Mouse (Mus musculus) spleen, adult 12 weeks (tissue): ENCODE measurements around the gene Fto.

Experiments
- DNase-seq: peaks from one replicate; pipeline ENCODE4 v3.0.0; 2022; ENCODE audit warnings: low spot score

Gene Fto

DNA sequence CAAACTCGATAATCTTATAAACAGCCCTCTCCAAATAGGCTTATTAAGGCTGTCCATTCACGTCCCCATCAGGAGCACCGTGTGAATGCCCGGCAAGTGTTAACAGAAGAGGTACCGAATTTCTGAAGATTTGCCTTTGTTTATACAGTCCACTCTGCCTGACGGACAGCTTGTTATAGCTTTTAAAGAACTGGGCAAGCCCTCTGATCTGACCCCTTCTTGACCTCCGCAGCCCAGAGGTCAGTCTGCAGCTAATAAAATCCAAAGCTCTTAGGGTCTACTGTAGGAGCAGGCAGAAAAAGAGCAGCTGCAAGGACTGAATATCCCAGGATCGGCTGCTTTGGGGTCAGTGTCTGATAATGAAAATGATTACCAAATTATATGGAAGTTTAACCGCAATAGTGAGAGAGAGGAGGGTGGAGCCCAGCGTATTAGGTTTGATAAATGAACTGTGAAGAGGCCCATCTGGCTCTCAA lies 212.1 kb downstream of the Fto start:
- DNase-seq = no peak

DNA sequence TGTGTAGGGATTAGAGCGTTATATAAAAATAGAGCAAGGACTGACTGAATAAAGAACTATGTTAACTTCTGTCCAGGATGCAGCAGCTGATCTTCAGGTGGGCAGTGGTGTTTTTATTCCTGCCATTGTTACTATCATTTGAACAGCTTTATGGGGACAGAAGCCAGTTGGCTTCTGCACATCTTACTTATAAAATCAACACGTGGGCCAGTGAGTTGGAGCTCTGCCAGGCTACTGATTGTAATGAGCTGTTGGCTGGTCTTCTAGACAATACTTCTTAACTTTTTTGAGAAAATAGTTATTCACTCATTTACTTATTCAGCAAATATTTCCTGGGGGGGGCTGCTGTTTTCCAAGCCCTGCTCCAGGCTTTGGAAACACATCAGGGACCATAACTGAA lies 215.6 kb downstream of the Fto start:
- no peak for DNase-seq

DNA sequence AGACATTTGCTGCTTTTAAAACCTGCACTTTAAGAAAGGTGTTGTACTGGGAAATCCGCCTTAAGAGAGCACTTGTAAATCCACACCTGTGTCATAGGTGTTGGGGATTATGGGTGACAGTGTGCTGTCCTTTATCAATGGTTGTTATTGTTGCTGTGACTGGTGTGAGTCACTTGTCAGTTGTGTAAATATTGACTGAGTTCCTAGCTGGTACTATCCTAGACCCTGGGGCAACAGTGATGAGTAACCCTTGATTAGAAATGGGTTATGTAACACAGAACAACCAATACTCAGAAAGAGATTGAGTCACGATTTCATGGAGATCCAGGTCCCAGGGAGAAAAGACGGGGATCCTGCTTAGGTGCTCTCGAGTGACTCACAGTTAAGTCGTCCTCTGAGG lies 216.4 kb downstream of the Fto start:
- DNase-seq = no peak

DNA sequence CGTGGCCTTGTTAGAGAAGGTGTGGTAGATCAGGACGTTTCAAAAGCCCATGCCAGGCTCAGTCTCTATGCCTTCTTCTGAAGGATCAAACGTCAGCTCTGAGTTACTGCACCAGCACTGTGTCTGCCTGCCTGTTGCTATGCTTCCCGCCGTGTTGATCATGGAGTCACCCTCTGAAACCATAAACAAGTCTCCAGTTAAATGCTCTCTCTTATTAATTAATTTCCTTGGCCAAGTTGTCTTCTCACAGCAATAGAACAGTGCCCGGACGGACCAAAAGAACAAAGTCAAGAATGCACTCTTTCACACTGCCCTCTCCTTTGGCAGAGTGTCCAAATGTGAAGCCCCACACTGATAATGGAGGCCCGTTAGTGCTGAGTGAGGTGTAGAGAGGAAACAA lies 217.3 kb downstream of the Fto start:
- DNase-seq = no peak

DNA sequence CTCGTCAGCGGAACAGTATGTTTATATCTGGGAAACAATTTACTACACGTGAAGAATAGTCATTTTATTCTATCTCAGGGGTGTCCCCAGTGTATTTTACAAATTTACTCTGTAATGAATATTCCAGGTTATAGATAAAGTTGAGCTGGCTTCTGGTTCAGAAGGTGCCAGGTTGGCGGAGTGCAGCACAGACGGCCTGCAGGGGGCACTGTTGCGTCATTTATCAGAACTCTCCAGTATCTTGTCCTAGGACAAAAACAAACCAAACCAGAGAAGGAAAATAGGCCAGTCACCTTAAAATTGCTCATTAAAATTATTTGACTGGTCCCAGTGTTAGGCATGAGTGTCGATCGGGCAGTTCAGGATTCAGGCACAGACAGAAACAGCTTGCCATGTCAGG lies 218.6 kb downstream of the Fto start:
- DNase-seq = peak; percentile 19

DNA sequence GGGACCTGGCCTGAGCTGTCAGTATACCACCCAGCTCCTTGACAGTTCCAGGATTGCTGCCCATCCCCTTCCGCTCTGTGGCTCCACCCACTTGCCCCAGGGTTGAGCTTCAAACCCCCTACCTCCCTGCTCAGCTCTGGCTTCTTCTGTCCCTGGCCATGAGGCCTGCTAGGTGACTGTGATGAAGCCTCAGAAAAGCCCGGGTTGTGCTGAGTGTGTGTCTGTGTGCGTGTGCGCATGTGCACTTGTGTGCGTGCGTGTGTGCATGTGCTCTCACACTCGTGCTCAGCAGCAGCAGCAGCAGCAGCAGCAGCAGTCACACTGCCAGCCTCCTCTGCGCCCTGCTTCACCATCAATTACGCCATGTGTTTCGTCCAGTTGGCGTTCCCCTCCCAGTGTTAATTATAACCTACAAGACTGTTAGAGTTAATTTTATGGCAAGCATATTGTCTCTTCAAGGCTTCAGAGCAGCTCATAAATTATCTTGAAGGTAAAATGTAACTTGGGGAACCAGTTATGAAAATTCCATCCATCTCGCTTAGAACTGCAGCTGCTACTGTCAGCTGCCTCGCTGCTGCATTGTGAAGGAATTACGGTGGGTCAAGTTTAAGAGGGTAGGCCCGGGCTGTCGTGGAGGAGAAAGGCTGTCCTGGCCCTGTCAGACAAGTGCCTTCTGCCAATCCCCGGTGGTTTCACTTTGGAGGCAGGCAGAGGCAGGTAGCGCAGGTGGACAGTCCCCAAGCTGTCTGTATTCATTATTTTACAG lies 219.5 kb downstream of the Fto start:
- DNase-seq = no peak

DNA sequence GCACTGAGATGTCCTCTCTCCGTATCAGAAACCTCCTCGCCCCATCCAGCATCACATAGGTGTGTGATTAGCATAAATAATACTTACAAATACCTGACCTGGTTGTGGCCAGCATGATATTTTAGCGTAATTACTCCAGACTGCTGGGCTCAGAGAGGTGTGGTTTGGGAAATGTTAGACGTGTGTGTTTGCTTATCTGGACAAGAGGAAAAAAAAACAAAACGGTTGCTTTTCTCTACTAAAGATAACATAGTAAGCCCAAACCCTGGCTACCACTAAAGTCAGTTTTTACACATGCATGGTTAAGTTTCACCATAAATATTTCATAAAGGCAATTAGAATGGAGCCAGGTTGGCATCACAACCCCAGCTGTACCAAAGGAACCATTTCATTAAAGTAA lies 221.4 kb downstream of the Fto start:
- no peak for DNase-seq

DNA sequence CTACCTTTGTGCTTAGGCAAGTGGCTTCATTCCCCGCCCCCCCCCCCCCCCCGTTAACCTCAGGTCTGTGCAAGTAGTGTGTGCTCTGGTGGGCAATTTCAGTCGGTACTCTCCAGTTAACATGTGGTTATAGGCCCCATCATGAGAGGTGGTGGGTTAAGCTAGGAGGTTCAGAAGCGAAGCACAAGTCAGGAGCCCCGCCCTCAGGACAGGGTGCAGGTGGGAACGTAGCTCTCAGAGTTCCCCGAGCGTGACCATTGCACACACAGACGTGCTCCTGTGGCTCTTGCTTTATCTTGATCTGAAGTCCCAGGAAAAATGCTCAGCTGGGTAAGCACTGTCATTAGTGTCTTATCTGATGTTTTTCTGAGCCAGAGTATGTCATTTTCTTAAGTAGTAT lies 224.8 kb downstream of the Fto start:
- no peak for DNase-seq

DNA sequence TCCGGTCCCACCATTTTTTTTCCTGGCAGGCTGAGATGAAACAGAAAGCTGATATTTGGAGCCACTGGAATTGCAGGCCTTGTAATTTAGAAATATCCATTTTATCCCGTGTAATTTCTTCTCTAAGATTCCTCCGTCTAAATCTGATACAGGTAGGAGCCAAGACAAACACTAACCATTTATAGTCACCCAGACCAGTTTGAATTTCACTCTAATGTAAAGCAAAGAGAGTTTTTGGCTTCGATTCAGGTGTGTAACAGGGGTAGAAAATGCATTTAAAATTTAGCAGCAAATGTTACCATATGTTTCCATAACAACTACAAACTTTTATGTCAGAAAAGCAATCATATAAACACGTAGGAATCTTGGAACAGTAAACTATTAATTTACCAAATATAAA lies 225.6 kb downstream of the Fto start:
- DNase-seq = no peak

DNA sequence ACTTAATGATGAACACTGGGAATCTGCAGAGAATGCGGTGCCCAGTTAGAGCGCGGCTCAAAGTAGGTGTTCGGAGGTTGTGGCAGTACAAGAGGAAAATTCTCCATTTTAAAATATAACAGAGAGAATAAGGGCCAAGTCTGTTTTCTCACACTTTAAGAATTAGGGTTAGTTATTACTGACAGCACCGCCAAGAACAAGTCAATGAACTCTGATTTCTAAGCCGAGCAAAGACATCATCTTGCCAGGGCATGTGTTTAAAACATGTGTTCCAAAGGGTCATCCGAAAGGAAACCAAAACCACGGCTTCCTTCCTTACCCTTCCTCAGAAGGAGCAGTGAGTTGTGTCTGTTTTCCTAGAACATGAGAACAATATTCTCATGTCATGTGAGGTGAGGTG lies 226.3 kb downstream of the Fto start:
- no peak for DNase-seq

DNA sequence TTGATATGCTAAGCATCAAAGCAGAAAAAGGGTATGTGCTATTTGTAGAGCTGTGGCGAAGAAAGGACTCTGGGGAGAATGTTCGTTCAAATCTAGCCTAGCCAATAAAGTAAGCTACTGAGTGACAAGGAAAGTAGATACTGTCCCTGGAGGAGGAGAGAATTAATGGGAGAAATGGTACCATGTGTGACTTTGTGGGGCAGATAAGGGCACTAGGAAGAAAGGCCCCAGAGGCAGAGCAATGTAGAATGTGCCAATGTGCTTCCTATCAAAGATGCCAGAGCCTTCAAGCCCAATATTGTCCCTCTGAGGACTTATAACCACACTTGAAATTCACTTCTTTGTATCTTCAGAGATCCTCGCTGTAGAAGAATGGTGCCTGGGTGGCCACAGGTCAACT lies 227.9 kb downstream of the Fto start:
- DNase-seq = no peak

DNA sequence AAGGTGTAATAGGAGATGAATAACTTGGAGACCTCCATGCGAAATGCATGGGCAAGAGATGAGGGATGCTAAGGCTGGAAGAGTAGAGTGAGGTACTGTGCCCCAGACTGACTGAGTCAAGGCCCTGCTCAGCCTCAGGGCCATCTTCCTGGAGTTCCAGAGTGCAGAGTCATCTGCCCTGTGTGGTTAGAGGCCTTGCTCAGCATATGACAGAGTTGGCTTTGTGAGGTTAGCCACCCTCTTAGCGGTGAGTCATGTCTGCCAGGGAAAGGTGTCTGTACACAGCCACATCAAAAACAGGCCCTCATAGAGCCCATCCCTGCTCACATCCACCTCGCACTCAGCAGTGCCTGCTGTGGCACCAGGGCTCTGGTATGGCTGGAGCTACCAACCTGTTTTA lies 232.2 kb downstream of the Fto start:
- no peak for DNase-seq

DNA sequence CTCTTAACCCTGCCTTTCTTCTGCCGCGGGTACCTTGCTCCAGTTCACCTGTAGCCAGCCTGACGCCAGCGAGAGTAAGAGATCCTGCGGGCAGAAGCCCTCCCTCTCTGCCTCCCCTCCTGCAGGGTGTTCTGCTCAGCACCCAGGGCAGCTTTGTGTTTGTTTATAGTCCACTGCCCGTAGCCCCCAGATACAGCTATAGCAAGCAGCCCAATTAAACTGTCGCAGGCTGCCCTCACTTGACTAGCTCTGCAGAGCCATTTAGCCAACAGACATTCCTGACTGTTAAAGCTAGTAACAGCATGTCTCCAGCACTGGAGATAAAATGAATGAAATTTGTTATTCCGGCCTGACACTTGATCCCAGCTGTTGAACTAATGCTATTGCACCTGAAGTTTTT lies 233.3 kb downstream of the Fto start:
- DNase-seq = no peak

DNA sequence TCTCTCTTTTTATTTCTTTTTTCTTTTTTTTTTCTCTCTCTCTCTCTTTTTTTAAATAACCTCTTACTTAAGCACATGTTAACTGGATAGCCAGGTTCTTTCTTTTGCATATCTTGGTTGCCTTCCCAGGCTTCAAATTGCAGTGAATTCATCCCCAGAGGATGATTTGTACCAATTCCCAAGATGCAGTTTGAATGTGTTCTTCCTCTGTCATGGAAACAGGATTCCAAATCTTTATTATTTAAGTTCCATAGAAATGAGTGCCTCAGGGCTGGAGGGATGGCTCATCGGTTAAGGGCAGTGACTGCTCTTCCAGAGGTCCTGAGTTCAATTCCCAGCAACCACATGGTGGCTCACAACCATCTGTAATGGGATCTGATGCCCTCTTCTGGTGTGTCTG lies 236.8 kb downstream of the Fto start:
- DNase-seq = no peak

DNA sequence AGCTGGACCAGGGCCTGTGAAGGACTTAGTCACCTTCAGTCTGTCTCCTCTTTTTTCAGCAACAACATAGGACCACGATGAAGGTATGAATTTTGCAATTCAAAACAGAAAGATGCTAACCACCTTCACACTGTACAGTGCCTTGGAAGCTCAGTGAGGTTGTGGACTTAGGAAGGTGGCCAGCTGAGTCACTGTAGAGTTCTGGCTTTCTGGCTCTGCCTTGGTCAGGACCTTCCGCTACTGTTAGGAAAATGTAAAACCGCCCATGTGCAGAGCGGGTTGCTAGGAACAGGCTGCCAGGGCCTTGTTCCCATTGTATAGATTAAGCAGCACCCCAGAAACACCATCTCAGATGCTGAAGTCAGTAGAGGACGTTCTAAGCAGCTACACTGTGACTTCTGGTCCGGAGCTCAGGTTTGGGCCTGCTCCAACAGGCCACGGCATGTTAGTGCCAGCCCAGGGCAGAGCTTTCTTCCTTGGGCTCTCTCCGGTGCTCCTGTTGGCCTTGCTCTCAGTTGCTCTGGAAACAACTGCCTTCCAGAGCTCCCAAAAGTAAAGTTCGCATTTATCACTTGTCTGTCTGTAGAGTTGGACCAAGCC lies 237.9 kb downstream of the Fto start:
- no peak for DNase-seq

DNA sequence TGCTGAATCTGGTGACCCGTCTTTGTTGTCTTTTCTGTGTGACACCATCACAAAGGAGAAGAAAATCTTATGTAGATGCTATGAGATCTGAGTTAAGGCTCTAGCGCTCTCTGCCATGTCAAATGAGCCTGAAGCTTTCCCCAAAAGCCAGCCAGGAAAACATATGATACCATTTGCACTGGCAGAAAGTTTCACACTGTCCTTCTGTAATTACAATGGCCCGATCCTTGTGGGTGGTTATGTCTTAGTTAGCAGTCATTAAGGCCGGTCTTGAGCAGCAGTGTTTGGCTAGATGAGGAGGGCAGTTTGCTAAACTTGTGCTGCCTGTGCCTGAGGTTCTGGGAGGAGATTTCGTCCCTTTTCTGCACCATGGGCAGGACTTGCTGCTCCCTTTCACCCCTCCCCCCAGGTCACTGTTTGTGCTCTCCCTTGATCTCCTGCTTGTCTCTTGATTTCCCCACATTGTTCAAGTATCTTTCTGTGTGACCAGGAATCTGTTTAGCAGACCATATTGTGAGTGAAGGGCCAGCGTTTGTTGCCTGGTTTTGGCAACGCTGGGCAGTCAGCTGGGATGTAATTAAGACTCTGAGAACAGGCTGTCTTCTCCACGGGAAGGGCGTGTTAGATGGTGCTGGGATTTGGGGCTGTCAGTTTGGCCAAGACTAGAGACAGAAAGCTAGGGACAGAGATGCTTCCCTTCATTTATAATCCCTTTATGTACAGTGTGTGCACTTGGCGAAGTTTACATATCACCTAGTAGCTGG lies 238.6 kb downstream of the Fto start:
- no peak for DNase-seq

DNA sequence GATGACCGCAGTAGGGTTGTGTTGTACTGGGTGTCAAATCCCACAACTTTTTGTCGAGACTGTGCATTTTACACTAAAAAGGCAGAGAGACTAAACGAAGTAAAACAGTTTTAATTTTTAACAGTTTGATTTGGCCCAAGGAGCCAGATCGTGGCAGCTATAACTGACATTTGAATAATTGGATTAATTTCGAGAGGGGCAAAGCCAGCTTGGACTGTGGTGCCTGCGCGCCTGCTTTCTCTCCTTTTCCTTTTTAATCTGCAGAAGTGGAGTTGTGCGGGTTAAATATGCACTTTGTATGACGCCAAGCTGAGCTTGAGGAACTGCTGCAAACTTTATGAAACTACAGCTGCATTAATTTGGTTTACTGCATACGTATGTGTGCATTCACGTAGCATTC lies 239.3 kb downstream of the Fto start:
- DNase-seq = no peak

DNA sequence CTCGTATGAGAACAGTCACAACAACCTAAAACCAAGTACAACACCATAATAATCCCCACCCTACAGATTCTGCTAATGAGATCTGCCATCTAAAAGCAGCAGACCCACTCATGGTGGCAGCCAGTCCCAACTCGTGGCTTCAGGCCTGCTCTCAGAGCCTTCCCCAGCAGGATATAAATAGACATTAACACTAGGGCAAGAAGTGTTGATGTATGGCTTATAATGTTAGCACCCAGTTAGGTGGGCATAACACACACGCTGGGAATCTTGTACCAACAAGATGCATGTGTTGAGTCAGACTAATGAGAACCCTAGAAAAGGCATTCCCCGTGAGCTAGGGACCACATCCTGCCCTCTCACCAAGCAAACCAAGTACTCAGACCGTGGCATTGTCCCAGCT lies 240.1 kb downstream of the Fto start:
- no peak for DNase-seq

DNA sequence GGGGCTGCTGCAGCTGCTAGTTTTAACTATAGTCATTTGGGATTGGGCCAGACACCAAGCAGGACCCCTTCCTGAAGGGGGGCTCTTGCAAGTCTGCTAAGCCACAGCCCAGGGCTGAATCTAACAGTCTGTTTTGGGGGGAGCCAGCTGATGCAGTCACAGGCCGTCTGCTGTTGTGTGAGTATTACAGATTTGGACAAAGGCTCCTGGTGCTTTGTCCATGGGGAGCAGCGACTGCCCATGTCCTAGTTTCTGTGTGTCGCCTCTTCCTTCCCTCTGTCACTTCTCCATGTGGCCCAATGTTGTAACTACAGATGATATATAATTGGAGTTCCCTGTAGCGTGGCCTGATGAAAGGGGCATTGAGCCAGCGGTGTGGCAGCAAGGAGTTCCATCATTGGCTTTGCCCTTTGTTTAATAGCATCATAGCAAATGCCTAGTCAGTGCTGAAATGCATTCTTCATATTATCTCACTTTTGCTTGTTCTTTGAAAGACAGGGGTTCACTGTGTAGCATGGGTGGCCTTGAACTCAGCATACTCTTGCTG lies 243.8 kb downstream of the Fto start:
- no peak for DNase-seq

DNA sequence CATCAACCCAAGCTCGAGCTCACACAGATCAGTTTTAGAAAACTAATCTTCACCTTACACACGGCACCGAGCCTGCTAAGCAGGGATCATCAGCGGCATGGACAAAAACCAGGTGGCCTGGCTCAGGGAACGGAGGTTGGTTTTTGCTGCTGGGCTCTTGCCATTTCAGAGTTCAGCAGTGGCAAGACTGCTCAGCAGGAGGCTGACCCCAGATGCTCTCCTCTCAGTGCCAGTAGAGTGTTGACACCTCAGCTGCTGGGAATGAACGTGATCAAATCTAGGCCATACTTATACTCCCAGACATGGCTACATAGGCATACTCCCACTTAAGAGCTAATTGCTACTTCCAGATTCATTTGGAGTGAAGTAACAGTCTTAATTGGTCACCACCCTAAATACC lies 245.1 kb downstream of the Fto start:
- DNase-seq = no peak

DNA sequence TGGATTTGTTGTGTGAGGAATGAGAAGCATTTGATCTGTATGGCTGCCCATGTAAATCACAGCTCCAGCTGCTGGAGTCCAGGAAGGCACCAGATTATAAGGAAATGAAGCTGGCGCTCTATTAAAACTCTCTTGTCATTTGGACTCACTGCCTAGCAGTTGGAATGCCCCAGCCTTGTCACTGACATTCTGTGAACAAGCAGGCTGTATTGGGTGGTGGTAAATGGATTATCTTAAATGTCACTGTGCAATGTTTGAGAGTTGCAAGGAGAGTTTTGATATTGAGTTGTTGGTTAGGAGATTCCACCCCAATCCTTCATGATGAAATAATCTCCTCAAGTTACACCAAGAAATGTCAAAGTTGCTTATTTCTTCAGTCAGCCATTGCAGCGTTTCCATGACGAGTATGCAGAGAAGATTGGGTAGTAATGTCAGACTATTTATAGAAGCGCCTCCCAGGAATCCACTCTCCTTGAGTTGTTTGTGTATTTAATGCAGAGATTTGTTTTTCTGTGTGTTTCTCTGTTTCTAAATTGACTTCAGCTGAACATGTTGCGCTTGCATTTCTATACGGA lies 246.8 kb downstream of the Fto start:
- DNase-seq = no peak

DNA sequence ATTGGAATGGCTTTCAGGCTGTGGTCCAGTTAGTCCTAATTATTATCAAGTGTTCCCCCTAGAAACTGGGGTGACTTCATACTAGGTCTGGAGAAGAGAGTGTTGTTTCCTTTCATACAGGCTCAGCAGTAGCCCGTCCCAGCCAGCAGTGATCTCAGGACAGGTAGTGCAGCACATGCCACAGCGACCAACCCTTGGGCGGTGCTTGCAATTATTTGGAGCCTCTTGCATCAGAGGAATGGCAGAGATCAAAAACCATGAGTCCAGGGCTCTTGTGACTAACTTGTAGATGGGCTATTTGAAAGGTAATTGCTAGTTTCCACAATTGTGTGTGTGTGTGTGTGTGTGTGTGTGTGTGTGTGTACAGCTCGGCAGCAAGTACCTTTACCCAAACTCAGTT lies 247.9 kb downstream of the Fto start:
- DNase-seq = no peak

DNA sequence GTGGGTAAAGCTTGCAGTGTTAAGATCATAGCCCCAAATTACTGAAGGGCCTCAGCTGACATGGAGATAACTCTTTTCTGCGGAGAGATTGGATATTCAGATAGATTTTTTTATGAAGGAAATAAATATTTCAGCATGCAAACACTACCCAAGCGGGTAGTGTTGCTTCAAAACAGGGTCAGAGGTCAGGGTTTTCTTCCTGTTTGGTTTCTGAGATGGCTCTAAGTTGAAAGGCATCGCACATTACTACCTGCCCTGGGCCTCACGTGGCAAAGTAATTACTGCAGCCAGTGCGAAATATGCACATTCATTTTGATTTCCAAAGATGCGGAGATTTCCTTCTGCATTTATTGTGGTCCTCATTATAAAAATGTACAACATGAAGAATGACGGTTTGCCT lies 249.3 kb downstream of the Fto start:
- DNase-seq = no peak
